Mouse (Mus musculus) megakaryocyte, adult 5-6 weeks (primary cell): ENCODE data around the gene Fmnl1. TPM values are rescaled to one million over a fixed set of nuclear protein-coding genes. Genes with fewer than 3 reads are reported as not detected.
A peak's percentile ranks its signal among the peaks of the same experiment; 100 is the strongest.

Experiments used
- ATAC-seq: 2 replicates; pipeline ENCODE4 v1.8.0; 2016; ENCODE audit warnings: mild to moderate bottlenecking, inconsistent platforms; ENCODE audit not compliant: poor library complexity, severe bottlenecking
- total RNA-seq, 2 experiments: library from RNA; stranded (forward) in 1 of 2; stranded (reverse) in 1 of 2; fragments of 153-499, 151-499 nt in 1 of 2; fragments of 221-1000, 200-1000 nt in 1 of 2; gene quantifications; 2 replicates each; pipeline versions ENCODE4 v1.2.3 to v1.2.4; 2015 to 2017

The Fmnl1 gene
- total RNA-seq, 2 experiments from 2014 or later, result 126 to 387 TPM

- no peak for ATAC-seq
Measured at GRCm38 (mm10) chr11:103178748-103179147, 7.8 kb downstream of the Fmnl1 start.

GRCm38 (mm10) chr11:103180426-103180825 lies 9.5 kb downstream of the Fmnl1 start:
- ATAC-seq, result no peak

- no peak for ATAC-seq
Measured at GRCm38 (mm10) chr11:103181349-103181748, 10.4 kb downstream of the Fmnl1 start.

- no peak for ATAC-seq
Measured at GRCm38 (mm10) chr11:103181911-103182310, 11.0 kb downstream of the Fmnl1 start.

GRCm38 (mm10) chr11:103184891-103185290 lies 14.0 kb downstream of the Fmnl1 start:
- peak; percentile 69 for ATAC-seq

- no peak for ATAC-seq
Measured at GRCm38 (mm10) chr11:103192230-103192955, 21.5 kb downstream of the Fmnl1 start.

GRCm38 (mm10) chr11:103192956-103193824 lies 22.3 kb downstream of the Fmnl1 start:
- no peak for ATAC-seq

GRCm38 (mm10) chr11:103193825-103194168 lies 22.9 kb downstream of the Fmnl1 start:
- ATAC-seq, result no peak

GRCm38 (mm10) chr11:103195236-103195635 lies 24.3 kb downstream of the Fmnl1 start:
- no peak for ATAC-seq

- ATAC-seq, result no peak
Measured at GRCm38 (mm10) chr11:103195656-103196055, 24.7 kb downstream of the Fmnl1 start.

- no peak for ATAC-seq
Measured at GRCm38 (mm10) chr11:103197340-103197739, 26.4 kb downstream of the Fmnl1 start.

- ATAC-seq, result no peak
Measured at GRCm38 (mm10) chr11:103198339-103198738, 27.4 kb downstream of the Fmnl1 start.

- no peak for ATAC-seq
Measured at GRCm38 (mm10) chr11:103198911-103199803, 28.2 kb downstream of the Fmnl1 start.

GRCm38 (mm10) chr11:103201664-103202063 lies 30.8 kb downstream of the Fmnl1 start:
- ATAC-seq, result no peak

- ATAC-seq, result no peak
Measured at GRCm38 (mm10) chr11:103202376-103202775, 31.5 kb downstream of the Fmnl1 start.

- no peak for ATAC-seq
Measured at GRCm38 (mm10) chr11:103206203-103206602, 35.3 kb downstream of the Fmnl1 start.

- ATAC-seq, result no peak
Measured at GRCm38 (mm10) chr11:103208458-103208857, 37.6 kb downstream of the Fmnl1 start, which contains the start of gene 1700023F06Rik. TSS of gene 1700023F06Rik (minus strand) at chr11:103208558.

GRCm38 (mm10) chr11:103210291-103210690 lies 39.4 kb downstream of the Fmnl1 start:
- ATAC-seq, result no peak

- ATAC-seq, result no peak
Measured at GRCm38 (mm10) chr11:103213712-103214111, 42.8 kb downstream of the Fmnl1 start.

GRCm38 (mm10) chr11:103215355-103215754 lies 44.4 kb downstream of the Fmnl1 start:
- ATAC-seq, result no peak
